Mouse (Mus musculus) central nervous system, embryonic 11.5 days (tissue): Measurements from ENCODE around the gene Olfr1502. TPM values are rescaled to one million over a fixed set of nuclear protein-coding genes. Genes with fewer than 3 reads are reported as not detected.

ENCODE experiments used
- polyA plus RNA-seq: library from polyadenylated mRNA; depleted of rRNA; stranded (reverse); fragments of >200 nt; gene quantifications from 2 replicates; pipeline ENCODE4 v1.2.3, GENCODE M21; 2012; rRNA removed

Olfr1502 gene
- polyA plus RNA-seq = not detected in 2 replicates

GRCm38 (mm10) chr19:13861495-13861894, at the start of gene Olfr1502:
Gene Olfr1502 (plus strand): TSS chr19:13861795.

GRCm38 (mm10) chr19:13819347-13819746, 42.2 kb upstream of the Olfr1502 start, which contains the start of gene Olfr1499:
Gene Olfr1499 (minus strand): TSS chr19:13819447.

GRCm38 (mm10) chr19:13830388-13830787, 31.2 kb upstream of the Olfr1502 start, which contains the start of gene Olfr1500:
Gene Olfr1500 (minus strand): TSS chr19:13830488.

GRCm38 (mm10) chr19:13850592-13850991, 11.0 kb upstream of the Olfr1502 start, which contains the start of gene Olfr1501:
Gene Olfr1501 (minus strand): TSS chr19:13850692.

GRCm38 (mm10) chr19:13897828-13898227, 36.2 kb downstream of the Olfr1502 start, which contains the start of gene Olfr1504:
Gene Olfr1504 (minus strand): TSS chr19:13897928.

Other genes with a start within 250 kb of the Olfr1502 start
- gene Olfr1487, start 244.4 kb upstream of the Olfr1502 start, polyA plus RNA-seq = not detected in 2 replicates
- gene Olfr1489, start 230.2 kb upstream of the Olfr1502 start, polyA plus RNA-seq = not detected in 2 replicates
- not detected in 2 replicates for gene Olfr1490, start 210.7 kb upstream of the Olfr1502 start, polyA plus RNA-seq
- gene Olfr1491, start 164.5 kb upstream of the Olfr1502 start, polyA plus RNA-seq = not detected in 2 replicates
- not detected in 2 replicates for gene Olfr1493-ps1, start 138.5 kb upstream of the Olfr1502 start, polyA plus RNA-seq
- gene Olfr1494, start 122.1 kb upstream of the Olfr1502 start, polyA plus RNA-seq = not detected in 2 replicates
- not detected in 2 replicates for gene Olfr1495, start 97.2 kb upstream of the Olfr1502 start, polyA plus RNA-seq
- gene Olfr1496, start 83.9 kb upstream of the Olfr1502 start, polyA plus RNA-seq = not detected in 2 replicates
- not detected in 2 replicates for gene Olfr1497, start 63.6 kb upstream of the Olfr1502 start, polyA plus RNA-seq
- not detected in 2 replicates for gene Olfr1499, start 42.3 kb upstream of the Olfr1502 start, polyA plus RNA-seq
- not detected in 2 replicates for gene Olfr1500, start 31.3 kb upstream of the Olfr1502 start, polyA plus RNA-seq
- gene Olfr1501, start 11.1 kb upstream of the Olfr1502 start, polyA plus RNA-seq = not detected in 2 replicates
- not detected in 2 replicates for gene Olfr1504, start 36.1 kb downstream of the Olfr1502 start, polyA plus RNA-seq
- not detected in 2 replicates for gene Olfr1505, start 51.7 kb downstream of the Olfr1502 start, polyA plus RNA-seq